Mouse (Mus musculus) stomach, embryonic 15.5 days (tissue): Measurements from ENCODE around the gene Slc7a5. TPM values are rescaled to one million over a fixed set of nuclear protein-coding genes. Genes with fewer than 3 reads are reported as not detected.

Experiments
- ATAC-seq: fragments of 200-750 bp; cut with Nextera tagmentation; 2 replicates; pipeline ENCODE4 v1.8.0; 2017; ENCODE audit warnings: low read depth, moderate number of reproducible peaks, moderate TSS enrichment; ENCODE audit not compliant: insufficient read depth, low FRiP score
- H3K27ac ChIP-seq: fragments of 300-500 bp; sonication (generic); 2 replicates; pipeline ENCODE4 v1.5.1; 2015; ENCODE audit warnings: mild to moderate bottlenecking, inconsistent platforms
- H3K27me3 ChIP-seq: fragments of 300-500 bp; sonication (generic); replicated peaks from 2 replicates; pipeline ENCODE4 v1.6.1; 2015; ENCODE audit warnings: inconsistent platforms
- H3K36me3 ChIP-seq: fragments of 300-500 bp; sonication (generic); 2 replicates; pipeline ENCODE4 v1.6.1; 2015; ENCODE audit warnings: inconsistent platforms
- H3K4me1 ChIP-seq: fragments of 300-500 bp; sonication (generic); 2 replicates; pipeline ENCODE4 v1.6.1; 2015; ENCODE audit warnings: inconsistent platforms
- H3K4me2 ChIP-seq: fragments of 300-500 bp; sonication (generic); 2 replicates; pipeline ENCODE4 v1.6.1; 2015; ENCODE audit warnings: mild to moderate bottlenecking, inconsistent platforms
- H3K4me3 ChIP-seq: fragments of 300-500 bp; sonication (generic); replicated peaks from 2 replicates; pipeline ENCODE4 v1.5.1; 2015; ENCODE audit warnings: inconsistent platforms
- H3K9ac ChIP-seq: fragments of 300-500 bp; sonication (generic); 2 replicates; pipeline ENCODE4 v1.6.1; 2015; ENCODE audit warnings: inconsistent platforms
- H3K9me3 ChIP-seq: fragments of 300-500 bp; sonication (generic); 2 replicates; pipeline ENCODE4 v1.6.1; 2016; ENCODE audit warnings: inconsistent platforms
- WGBS: fragments of 180-500 bp; shearing (Covaris S2); methylation state at CpG from one replicate; pipeline ENCODE4 v1.1.7; 2015; 5-methylcytosine and 5-hydroxymethylcytosine counted together
- polyA plus RNA-seq: library from polyadenylated mRNA; unstranded; fragments of >200 nt; fragmentation: Nextera tagmentation; extraction: Ambion mirVana; gene quantifications from 2 replicates; pipeline ENCODE4 v1.2.1, GENCODE M21; 2015

Gene Slc7a5
- polyA plus RNA-seq, 1 experiment from 2014 or later, result 22.7 TPM

- H3K4me3 ChIP-seq, result no peak overlapping the region
- no peak overlapping the region for H3K9ac ChIP-seq
- no peak overlapping the region for H3K4me2 ChIP-seq
- H3K9me3 ChIP-seq, result no peaks in the 10 kb centered on the region
- ATAC-seq, result peak; percentile 44; the same call in 1 of the 2 replicates
- 73% methylated on average over 15 of the region's 15 CpGs for WGBS
- no peaks in the 10 kb centered on the region for H3K27me3 ChIP-seq
- peaks cover 16% of the 10 kb centered on the region; the same call in 1 of the 2 replicates for H3K36me3 ChIP-seq
- no peak overlapping the region for H3K27ac ChIP-seq
- H3K4me1 ChIP-seq, result peaks cover 10% of the 10 kb centered on the region; the same call in 1 of the 2 replicates
These were observed 17.4 kb downstream of the Slc7a5 start for GRCm38 (mm10) chr8:121889810-121890785.

- H3K9ac ChIP-seq, result no peak overlapping the region
- H3K4me2 ChIP-seq, result no peak overlapping the region
- no peaks in the 10 kb centered on the region for H3K27me3 ChIP-seq
- WGBS, result 94% methylated on average over 1 of the region's 1 CpGs
- ATAC-seq, result no peak
- no peak overlapping the region for H3K27ac ChIP-seq
- no peaks in the 10 kb centered on the region for H3K9me3 ChIP-seq
- no peak overlapping the region for H3K4me3 ChIP-seq
- peaks cover 24% of the 10 kb centered on the region; the same call in 1 of the 2 replicates for H3K36me3 ChIP-seq
- H3K4me1 ChIP-seq, result peaks cover 10% of the 10 kb centered on the region; the same call in 1 of the 2 replicates
These were observed 18.2 kb downstream of the Slc7a5 start for GRCm38 (mm10) chr8:121889317-121889716.

GRCm38 (mm10) chr8:121887547-121887946, 19.9 kb downstream of the Slc7a5 start:
- no peak for ATAC-seq
- 69% methylated on average over 1 of the region's 1 CpGs for WGBS
- no peak overlapping the region for H3K9ac ChIP-seq
- no peak overlapping the region for H3K4me3 ChIP-seq
- H3K36me3 ChIP-seq, result peaks cover 41% of the 10 kb centered on the region; the same call in 1 of the 2 replicates
- H3K9me3 ChIP-seq, result no peaks in the 10 kb centered on the region
- H3K4me1 ChIP-seq, result peaks cover 10% of the 10 kb centered on the region; the same call in 1 of the 2 replicates
- H3K4me2 ChIP-seq, result no peak overlapping the region
- H3K27ac ChIP-seq, result no peak overlapping the region
- no peaks in the 10 kb centered on the region for H3K27me3 ChIP-seq

GRCm38 (mm10) chr8:121885433-121885832, 22.1 kb downstream of the Slc7a5 start:
- Histone ChIP-seq H3K4me3 (no peak overlapping the region), H3K9ac (no peak overlapping the region), H3K9me3 (no peaks in the 10 kb centered on the region), H3K27ac (no peak overlapping the region), H3K36me3 (peaks cover 46% of the 10 kb centered on the region; the same call in 1 of the 2 replicates), H3K4me1 (peaks cover 5% of the 10 kb centered on the region; the same call in 1 of the 2 replicates), H3K4me2 (no peak overlapping the region), H3K27me3 (no peaks in the 10 kb centered on the region)
- ATAC-seq, result no peak
- WGBS, result 90% methylated on average over 6 of the region's 6 CpGs

- WGBS, result 95% methylated on average over 9 of the region's 9 CpGs
- Histone ChIP-seq H3K4me3 (no peak overlapping the region), H3K27me3 (no peaks in the 10 kb centered on the region), H3K4me1 (peaks cover 1% of the 10 kb centered on the region; the same call in 1 of the 2 replicates), H3K4me2 (no peak overlapping the region), H3K9ac (no peak overlapping the region), H3K27ac (no peak overlapping the region), H3K36me3 (peaks cover 46% of the 10 kb centered on the region; the same call in 1 of the 2 replicates), H3K9me3 (no peaks in the 10 kb centered on the region)
- no peak for ATAC-seq
These were observed 22.5 kb downstream of the Slc7a5 start for GRCm38 (mm10) chr8:121885001-121885400.

- Histone ChIP-seq H3K27me3 (no peaks in the 10 kb centered on the region), H3K27ac (no peak overlapping the region), H3K4me2 (no peak overlapping the region), H3K9me3 (no peaks in the 10 kb centered on the region), H3K4me3 (no peak overlapping the region), H3K4me1 (no peaks in the 10 kb centered on the region), H3K36me3 (peaks cover 46% of the 10 kb centered on the region; the same call in 1 of the 2 replicates), H3K9ac (no peak overlapping the region)
- no peak for ATAC-seq
- 92% methylated on average over 3 of the region's 3 CpGs for WGBS
These were observed 23.3 kb downstream of the Slc7a5 start for GRCm38 (mm10) chr8:121884181-121884580.

- Histone ChIP-seq H3K36me3 (peaks cover 43% of the 10 kb centered on the region; the same call in 1 of the 2 replicates), H3K4me3 (no peak overlapping the region), H3K4me2 (no peak overlapping the region), H3K27me3 (no peaks in the 10 kb centered on the region), H3K9me3 (no peaks in the 10 kb centered on the region), H3K4me1 (no peaks in the 10 kb centered on the region), H3K27ac (no peak overlapping the region), H3K9ac (no peak overlapping the region)
- 73% methylated on average over 5 of the region's 5 CpGs for WGBS
- ATAC-seq, result no peak
These were observed 25.6 kb downstream of the Slc7a5 start for GRCm38 (mm10) chr8:121881921-121882320.

GRCm38 (mm10) chr8:121880818-121881217, 26.7 kb downstream of the Slc7a5 start:
- Histone ChIP-seq H3K27ac (no peak overlapping the region), H3K9ac (no peak overlapping the region), H3K36me3 (peaks cover 32% of the 10 kb centered on the region; the same call in 1 of the 2 replicates), H3K4me3 (no peak overlapping the region), H3K4me1 (no peaks in the 10 kb centered on the region), H3K27me3 (no peaks in the 10 kb centered on the region), H3K9me3 (no peaks in the 10 kb centered on the region), H3K4me2 (no peak overlapping the region)
- WGBS, result 42% methylated on average over 1 of the region's 1 CpGs
- ATAC-seq, result no peak

GRCm38 (mm10) chr8:121879712-121880111, 27.8 kb downstream of the Slc7a5 start:
- Histone ChIP-seq H3K27ac (no peak overlapping the region), H3K9ac (no peak overlapping the region), H3K9me3 (no peaks in the 10 kb centered on the region), H3K4me3 (no peak overlapping the region), H3K4me1 (peaks cover 2% of the 10 kb centered on the region; the same call in 1 of the 2 replicates), H3K4me2 (no peak overlapping the region), H3K36me3 (peaks cover 26% of the 10 kb centered on the region; the same call in 1 of the 2 replicates), H3K27me3 (no peaks in the 10 kb centered on the region)
- ATAC-seq, result no peak
- 85% methylated on average over 3 of the region's 3 CpGs for WGBS

- Histone ChIP-seq H3K27me3 (no peaks in the 10 kb centered on the region), H3K36me3 (peaks cover 9% of the 10 kb centered on the region; the same call in 1 of the 2 replicates), H3K27ac (0 out of 2 replicates have a peak overlapping the region, but pooled peaks have one; percentile 2), H3K4me2 (no peak overlapping the region), H3K9ac (no peak overlapping the region), H3K4me1 (peaks cover 8% of the 10 kb centered on the region), H3K9me3 (no peaks in the 10 kb centered on the region), H3K4me3 (no peak overlapping the region)
- 76% methylated on average over 7 of the region's 7 CpGs for WGBS
- ATAC-seq, result no peak
These were observed 29.5 kb downstream of the Slc7a5 start for GRCm38 (mm10) chr8:121877828-121878480.

GRCm38 (mm10) chr8:121877212-121877611, 30.3 kb downstream of the Slc7a5 start:
- 0 out of 2 replicates have a peak, but pooled peaks cover 5% of the 10 kb centered on the region for H3K36me3 ChIP-seq
- H3K9me3 ChIP-seq, result no peaks in the 10 kb centered on the region
- 50% methylated on average over 5 of the region's 5 CpGs for WGBS
- H3K27me3 ChIP-seq, result no peaks in the 10 kb centered on the region
- no peak overlapping the region for H3K27ac ChIP-seq
- H3K4me3 ChIP-seq, result no peak overlapping the region
- ATAC-seq, result no peak
- H3K4me2 ChIP-seq, result no peak overlapping the region
- peaks cover 13% of the 10 kb centered on the region for H3K4me1 ChIP-seq
- H3K9ac ChIP-seq, result no peak overlapping the region
